Mouse (Mus musculus) lung, adult 2 months (tissue): ENCODE measurements around the gene Ptpn11.

Experiments
- CTCF ChIP-seq: fragments of 200-500 bp; IDR thresholded peaks from 2 replicates; pipeline ENCODE4 v1.5.1; 2011; ENCODE audit warnings: mild to moderate bottlenecking, low read length, control low read depth; ENCODE audit not compliant: insufficient read depth
- POLR2A ChIP-seq: fragments of 200-500 bp; IDR thresholded peaks from 2 replicates; pipeline ENCODE4 v1.6.1; 2011; ENCODE audit warnings: low read depth, mild to moderate bottlenecking, control low read depth, low read length, borderline replicate concordance; ENCODE audit errors: extremely low read depth

DNA sequence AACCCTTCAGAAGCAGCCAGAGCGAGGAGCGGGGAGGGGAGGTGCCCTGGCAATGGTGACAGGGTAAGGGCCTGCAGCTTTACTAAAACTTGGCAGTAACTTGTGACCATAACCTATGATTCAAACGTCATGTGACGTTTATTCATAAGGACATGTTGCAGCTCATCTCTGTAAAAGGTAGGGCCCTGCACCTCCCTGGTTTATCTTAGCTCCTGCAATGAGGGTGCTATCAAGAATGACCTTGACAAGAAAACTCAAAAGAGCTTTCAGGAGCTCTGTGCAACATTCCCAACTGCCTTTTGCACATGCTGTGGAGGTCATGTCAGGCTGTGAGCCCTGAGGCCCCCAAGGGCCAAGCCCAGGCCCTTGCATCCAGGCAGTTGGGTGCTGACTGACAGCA lies 35.1 kb downstream of the Ptpn11 start:
- no peak for TF ChIP-seq POLR2A
- TF ChIP-seq CTCF = no peak
